Mouse (Mus musculus): ENCODE measurements at regions not wholly inside any gene's neighbourhood (a gene's known extent, or its start where the extent isn't known, plus 50 kb on each side); places are given as distances from the start of the nearest gene placed in this dataset.

- TF ChIP-seq TCF12 (IDR thresholded peaks at IDR 0.05; ENCODE audit: low read depth, low read length) (no peak), POLR2AphosphoS2 (IDR thresholded peaks at IDR 0.05; ENCODE audit: low read length) (no peak), ZC3H11A (IDR thresholded peaks at IDR 0.05; ENCODE audit: low read depth, low read length) (no peak), ELF1 (IDR thresholded peaks at IDR 0.05; ENCODE audit: low read depth, low read length) (no peak), SIN3A (IDR thresholded peaks at IDR 0.05; ENCODE audit: low read length) (no peak), MXI1 (IDR thresholded peaks at IDR 0.05; ENCODE audit: low read depth, low read length) (no peak), JUND (IDR thresholded peaks at IDR 0.05; ENCODE audit: low read depth, low read length) (no peak), USF2 (IDR thresholded peaks at IDR 0.05; ENCODE audit: borderline replicate concordance in 1 of 2, insufficient read depth in 1 of 2, low read depth in 1 of 2, low read length in 2 of 2) (no peak), SMC3 (IDR thresholded peaks at IDR 0.05; ENCODE audit: low read depth, low read length) (no peak), ZMIZ1 (IDR thresholded peaks at IDR 0.05; ENCODE audit: low read depth, low read length) (no peak), RAD21 (IDR thresholded peaks at IDR 0.05; ENCODE audit: low read depth, low read length) (no peak)
- H3K36me3 ChIP-seq (ENCODE audit: control insufficient read depth in 1 of 2, insufficient read depth in 2 of 2, low read length in 2 of 2), result no peaks in the 10 kb centered on the region
- DNase-seq (ENCODE audit: low read depth, low spot score), result no peak
- no peak overlapping the region for H3K4me3 ChIP-seq (ENCODE audit: control insufficient read depth in 1 of 2, insufficient read depth in 1 of 2, low read depth in 2 of 2, low read length in 2 of 2)
- H3K79me2 ChIP-seq (ENCODE audit: control insufficient read depth, insufficient read depth, low read length, poor library complexity), result no peaks in the 10 kb centered on the region
- no peak overlapping the region for H3K9ac ChIP-seq (ENCODE audit: control insufficient read depth, low read depth, low read length, poor library complexity, severe bottlenecking)
- H3K27me3 ChIP-seq (ENCODE audit: control insufficient read depth in 1 of 2, insufficient read depth in 2 of 2, low read length in 2 of 2), result no peaks in the 10 kb centered on the region
- no peaks in the 10 kb centered on the region for H3K4me1 ChIP-seq (ENCODE audit: control insufficient read depth in 1 of 2, insufficient read depth in 2 of 2, low read length in 2 of 2)
- no peaks in the 10 kb centered on the region for H3K9me3 ChIP-seq (replicated peaks; ENCODE audit: insufficient read depth, low read length)
- H3K27ac ChIP-seq (ENCODE audit: control insufficient read depth, low read depth, low read length), result no peak overlapping the region
Measured at GRCm38 (mm10) chr14:105813097-105813496, 83.5 kb downstream of the Spry2 start.

- TF ChIP-seq NRF1 (IDR thresholded peaks at IDR 0.05; ENCODE audit: insufficient read depth, low read depth, low read length, poor library complexity, severe bottlenecking), result no peak
- no peak for TF ChIP-seq ZC3H11A (IDR thresholded peaks at IDR 0.05; ENCODE audit: low read depth, low read length)
- no peak for TF ChIP-seq GABPA (IDR thresholded peaks at IDR 0.05; ENCODE audit: low read depth, low read length)
- no peak for TF ChIP-seq UBTF (IDR thresholded peaks at IDR 0.05; ENCODE audit: borderline replicate concordance, insufficient read depth, low read depth, low read length)
- TF ChIP-seq BHLHE40 (IDR thresholded peaks at IDR 0.05; ENCODE audit: borderline replicate concordance, low read depth, low read length), result no peak
- no peak for TF ChIP-seq USF2 (IDR thresholded peaks at IDR 0.05; ENCODE audit: borderline replicate concordance in 1 of 2, insufficient read depth in 1 of 2, low read depth in 1 of 2, low read length in 2 of 2)
- H3K9ac ChIP-seq (ENCODE audit: control insufficient read depth, low read depth, low read length, poor library complexity, severe bottlenecking), result no peak overlapping the region
- no peaks in the 10 kb centered on the region for H3K9me3 ChIP-seq (replicated peaks; ENCODE audit: insufficient read depth, low read length)
- no peaks in the 10 kb centered on the region for H3K27me3 ChIP-seq (ENCODE audit: control insufficient read depth in 1 of 2, insufficient read depth in 2 of 2, low read length in 2 of 2)
- H3K4me3 ChIP-seq (ENCODE audit: control insufficient read depth in 1 of 2, insufficient read depth in 1 of 2, low read depth in 2 of 2, low read length in 2 of 2), result no peak overlapping the region
- H3K4me1 ChIP-seq (ENCODE audit: control insufficient read depth in 1 of 2, insufficient read depth in 2 of 2, low read length in 2 of 2), result peaks cover 4 to 19% of the 10 kb centered on the region in 2 experiments
- no peak overlapping the region for H3K27ac ChIP-seq (ENCODE audit: control insufficient read depth, low read depth, low read length)
- no peak for DNase-seq (ENCODE audit: low read depth, low spot score)
- H3K79me2 ChIP-seq (ENCODE audit: control insufficient read depth, insufficient read depth, low read length, poor library complexity), result no peaks in the 10 kb centered on the region
- H3K36me3 ChIP-seq (ENCODE audit: control insufficient read depth in 1 of 2, insufficient read depth in 2 of 2, low read length in 2 of 2), result peaks cover 0 to 20% of the 10 kb centered on the region in 2 experiments; a peak in 2 of 4 replicates
Measured at GRCm38 (mm10) chr14:105805762-105806161, 90.9 kb downstream of the Spry2 start.
